Mouse (Mus musculus): ENCODE measurements around the gene Itga9. TPM values are rescaled to one million over a fixed set of nuclear protein-coding genes. Genes with fewer than 3 reads are reported as not detected.
A peak's percentile ranks its signal among the peaks of the same experiment; 100 is the strongest.

Itga9 gene
- polyA plus RNA-seq, 1 experiment from 2014 or later: 5.9 TPM

GRCm38 (mm10) chr9:118939831-118940230 lies 333.3 kb downstream of the Itga9 start:
- Histone ChIP-seq H3K36me3 (ENCODE audit: control insufficient read depth, insufficient read depth) (no peaks in the 10 kb centered on the region), H3K4me1 (replicated peaks; ENCODE audit: control insufficient read depth, insufficient read depth, low read length) (peaks cover 3% of the 10 kb centered on the region; the same call in 1 of the 2 replicates), H3K4me2 (replicated peaks; ENCODE audit: low read depth) (peak overlapping the region; percentile 49), H3K9ac (ENCODE audit: low read depth, low read length) (no peak overlapping the region), H3K4me3 (ENCODE audit: low read depth, low read length) (no peak overlapping the region), H3K27ac (ENCODE audit: low read depth, low read length) (peak overlapping the region; percentile 81), H3K9me3 (ENCODE audit: control insufficient read depth) (no peaks in the 10 kb centered on the region), H3K27me3 (replicated peaks; ENCODE audit: control insufficient read depth, insufficient read depth, low read length) (no peaks in the 10 kb centered on the region)
- WGBS: 39% methylated on average over 12 of the region's 12 CpGs
- no peak for TF ChIP-seq CTCF (IDR thresholded peaks at IDR 0.05; ENCODE audit: low read depth)
- ATAC-seq: peak; percentile 67

DNA sequence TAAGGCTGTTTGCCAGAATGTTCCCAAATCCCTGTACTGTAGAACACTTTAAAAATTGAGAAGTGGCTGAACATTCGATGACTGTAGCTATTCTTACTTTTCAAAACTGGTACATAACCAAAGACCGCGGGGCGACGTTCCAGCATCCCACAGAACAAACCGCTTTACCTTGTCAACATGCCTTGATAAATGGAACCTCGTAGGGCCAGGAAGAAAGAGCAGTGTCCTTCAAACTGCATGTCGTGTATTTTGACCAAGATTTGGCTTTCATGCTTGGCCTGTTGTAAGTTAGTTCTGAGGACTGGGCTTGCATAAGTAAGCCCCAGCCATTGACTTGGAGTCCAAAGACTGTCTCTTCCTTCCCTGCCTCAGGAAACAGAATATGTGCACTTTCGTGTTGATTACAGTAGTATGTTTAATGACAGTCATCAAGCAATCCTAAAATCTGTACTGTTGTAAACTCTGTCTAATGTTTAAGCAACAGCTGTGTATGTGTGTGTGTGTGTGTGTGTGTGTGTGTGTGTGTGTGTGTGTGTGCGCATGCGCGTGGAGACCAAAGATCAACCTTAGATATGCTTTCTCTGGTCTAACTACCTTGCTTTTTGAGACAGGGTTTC lies 334.2 kb downstream of the Itga9 start:
- H3K4me2 ChIP-seq (replicated peaks; ENCODE audit: low read depth): peak overlapping the region; percentile 49
- peaks cover 3% of the 10 kb centered on the region; the same call in 1 of the 2 replicates for H3K4me1 ChIP-seq (replicated peaks; ENCODE audit: control insufficient read depth, insufficient read depth, low read length)
- no peak overlapping the region for H3K4me3 ChIP-seq (ENCODE audit: low read depth, low read length)
- no peaks in the 10 kb centered on the region for H3K36me3 ChIP-seq (ENCODE audit: control insufficient read depth, insufficient read depth)
- no peak for TF ChIP-seq CTCF (IDR thresholded peaks at IDR 0.05; ENCODE audit: low read depth)
- no peak overlapping the region for H3K9ac ChIP-seq (ENCODE audit: low read depth, low read length)
- no peaks in the 10 kb centered on the region for H3K27me3 ChIP-seq (replicated peaks; ENCODE audit: control insufficient read depth, insufficient read depth, low read length)
- peak; percentile 62 for ATAC-seq
- H3K27ac ChIP-seq (ENCODE audit: low read depth, low read length): peak overlapping the region; percentile 81
- WGBS: 56% methylated on average over 12 of the region's 12 CpGs
- no peaks in the 10 kb centered on the region for H3K9me3 ChIP-seq (ENCODE audit: control insufficient read depth)

- peaks cover 3% of the 10 kb centered on the region; the same call in 1 of the 2 replicates for H3K4me1 ChIP-seq (replicated peaks; ENCODE audit: control insufficient read depth, insufficient read depth, low read length)
- H3K4me3 ChIP-seq (ENCODE audit: low read depth, low read length): no peak overlapping the region
- H3K27ac ChIP-seq (ENCODE audit: low read depth, low read length): peak overlapping the region; percentile 12; the same call in 1 of the 2 replicates
- no peak overlapping the region for H3K9ac ChIP-seq (ENCODE audit: low read depth, low read length)
- H3K4me2 ChIP-seq (replicated peaks; ENCODE audit: low read depth): no peak overlapping the region
- H3K9me3 ChIP-seq (ENCODE audit: control insufficient read depth): no peaks in the 10 kb centered on the region
- no peak for ATAC-seq
- H3K36me3 ChIP-seq (ENCODE audit: control insufficient read depth, insufficient read depth): no peaks in the 10 kb centered on the region
- WGBS: 57% methylated on average over 4 of the region's 4 CpGs
- 0 out of 2 replicates have a peak, but pooled peaks have one; percentile 24 for TF ChIP-seq CTCF (IDR thresholded peaks at IDR 0.05; ENCODE audit: low read depth)
- H3K27me3 ChIP-seq (replicated peaks; ENCODE audit: control insufficient read depth, insufficient read depth, low read length): no peaks in the 10 kb centered on the region
Observed at GRCm38 (mm10) chr9:118942030-118942429, 335.5 kb downstream of the Itga9 start.

- peaks cover 3% of the 10 kb centered on the region; the same call in 1 of the 2 replicates for H3K4me1 ChIP-seq (replicated peaks; ENCODE audit: control insufficient read depth, insufficient read depth, low read length)
- H3K4me3 ChIP-seq (ENCODE audit: low read depth, low read length): no peak overlapping the region
- H3K27me3 ChIP-seq (replicated peaks; ENCODE audit: control insufficient read depth, insufficient read depth, low read length): no peaks in the 10 kb centered on the region
- H3K27ac ChIP-seq (ENCODE audit: low read depth, low read length): no peak overlapping the region
- no peak for TF ChIP-seq CTCF (IDR thresholded peaks at IDR 0.05; ENCODE audit: low read depth)
- no peak for ATAC-seq
- no peak overlapping the region for H3K4me2 ChIP-seq (replicated peaks; ENCODE audit: low read depth)
- no peaks in the 10 kb centered on the region for H3K9me3 ChIP-seq (ENCODE audit: control insufficient read depth)
- H3K9ac ChIP-seq (ENCODE audit: low read depth, low read length): no peak overlapping the region
- H3K36me3 ChIP-seq (ENCODE audit: control insufficient read depth, insufficient read depth): no peaks in the 10 kb centered on the region
- WGBS: 40% methylated on average over 5 of the region's 5 CpGs
Observed at GRCm38 (mm10) chr9:118943941-118944340, 337.5 kb downstream of the Itga9 start.

- no peak for TF ChIP-seq CTCF (IDR thresholded peaks at IDR 0.05; ENCODE audit: low read depth)
- H3K4me3 ChIP-seq (ENCODE audit: low read depth, low read length): no peak overlapping the region
- H3K27me3 ChIP-seq (replicated peaks; ENCODE audit: control insufficient read depth, insufficient read depth, low read length): no peaks in the 10 kb centered on the region
- 38% methylated on average over 12 of the region's 12 CpGs for WGBS
- peaks cover 3% of the 10 kb centered on the region; the same call in 1 of the 2 replicates for H3K4me1 ChIP-seq (replicated peaks; ENCODE audit: control insufficient read depth, insufficient read depth, low read length)
- H3K27ac ChIP-seq (ENCODE audit: low read depth, low read length): no peak overlapping the region
- no peak for ATAC-seq
- H3K4me2 ChIP-seq (replicated peaks; ENCODE audit: low read depth): 0 out of 2 replicates have a peak overlapping the region, but pooled peaks have one; percentile 6
- H3K36me3 ChIP-seq (ENCODE audit: control insufficient read depth, insufficient read depth): no peaks in the 10 kb centered on the region
- no peak overlapping the region for H3K9ac ChIP-seq (ENCODE audit: low read depth, low read length)
- H3K9me3 ChIP-seq (ENCODE audit: control insufficient read depth): no peaks in the 10 kb centered on the region
Observed at GRCm38 (mm10) chr9:118944388-118944787, 337.9 kb downstream of the Itga9 start.

DNA sequence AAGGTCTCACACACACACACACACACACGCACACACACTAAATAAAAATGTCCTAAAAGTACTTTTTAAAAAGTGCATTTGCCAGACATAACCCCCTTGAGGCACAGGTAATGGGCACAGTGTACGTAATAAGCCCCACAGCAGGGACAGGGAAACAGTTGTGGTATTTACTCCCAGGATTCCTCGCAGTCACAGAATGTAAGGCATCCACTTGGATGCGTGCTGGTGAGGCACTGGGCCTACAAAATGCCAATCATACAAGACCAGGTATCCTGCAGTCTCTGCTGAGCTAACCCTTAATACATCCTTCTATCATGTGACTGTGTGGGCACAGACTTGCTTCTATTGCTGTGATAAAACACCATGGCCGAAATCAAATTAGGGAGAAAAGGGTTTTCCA lies 342.0 kb downstream of the Itga9 start:
- TF ChIP-seq CTCF (IDR thresholded peaks at IDR 0.05; ENCODE audit: low read depth): no peak
- no peak overlapping the region for H3K4me3 ChIP-seq (ENCODE audit: low read depth, low read length)
- no peak overlapping the region for H3K27ac ChIP-seq (ENCODE audit: low read depth, low read length)
- H3K9me3 ChIP-seq (ENCODE audit: control insufficient read depth): no peaks in the 10 kb centered on the region
- no peak overlapping the region for H3K4me2 ChIP-seq (replicated peaks; ENCODE audit: low read depth)
- no peak for ATAC-seq
- H3K4me1 ChIP-seq (replicated peaks; ENCODE audit: control insufficient read depth, insufficient read depth, low read length): no peaks in the 10 kb centered on the region
- no peak overlapping the region for H3K9ac ChIP-seq (ENCODE audit: low read depth, low read length)
- H3K36me3 ChIP-seq (ENCODE audit: control insufficient read depth, insufficient read depth): no peaks in the 10 kb centered on the region
- no peaks in the 10 kb centered on the region for H3K27me3 ChIP-seq (replicated peaks; ENCODE audit: control insufficient read depth, insufficient read depth, low read length)
- 87% methylated on average over 5 of the region's 5 CpGs for WGBS
